Mouse (Mus musculus) stomach, postnatal 0 days (tissue): Measurements from ENCODE around the gene Atad2b.

Experiments
- CTCF ChIP-seq: IDR thresholded peaks from 2 replicates; pipeline ENCODE4 v1.5.1; 2016; ENCODE audit warnings: antibody characterized with exemption, low read depth, mild to moderate bottlenecking, moderate library complexity
- EP300 ChIP-seq: optimal IDR thresholded peaks from 2 replicates; pipeline ENCODE3; 2016; ENCODE audit warnings: antibody characterized with exemption

DNA sequence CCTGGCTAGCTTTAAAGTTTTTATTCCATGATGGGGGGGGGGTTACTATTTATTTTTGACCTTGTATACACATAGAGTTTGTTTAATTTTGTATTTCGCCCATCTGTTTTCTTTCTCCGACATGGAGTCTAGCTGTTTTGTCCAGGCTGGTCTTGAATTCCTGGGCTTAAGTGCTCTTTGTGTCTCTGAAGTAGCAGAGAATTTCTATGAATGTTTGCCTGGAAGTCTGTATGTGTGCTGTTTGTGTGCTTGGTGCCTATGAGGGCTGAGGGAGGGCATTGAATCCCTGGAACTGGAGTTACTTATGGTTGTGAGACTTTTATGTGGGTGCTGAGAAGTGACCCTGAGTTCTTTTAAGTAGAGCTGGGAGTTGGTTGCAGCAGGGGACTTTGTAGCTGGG is 11.0 kb downstream of the Atad2b start:
- no peak for TF ChIP-seq CTCF
- no peak for TF ChIP-seq EP300
